Mouse (Mus musculus) B cell, adult 2 months (primary cell): ENCODE data around the gene Glcci1.

Experiments used
- DNase-seq, 2 experiments: peaks; one replicate each; pipeline ENCODE4 v3.0.0; 2022

The Glcci1 gene

GRCm38 (mm10) chr6:8509551-8509950 lies at the start of gene Glcci1:
Gene Glcci1 (plus strand): TSS chr6:8509600.
- peak; percentile 79 to 81 for DNase-seq

GRCm38 (mm10) chr6:8462447-8462846 lies 47.0 kb upstream of the Glcci1 start:
- no peak for DNase-seq

GRCm38 (mm10) chr6:8465388-8465787 lies 44.0 kb upstream of the Glcci1 start:
- no peak for DNase-seq

- no peak for DNase-seq
Observed at GRCm38 (mm10) chr6:8465985-8466384, 43.4 kb upstream of the Glcci1 start.

- no peak for DNase-seq
Observed at GRCm38 (mm10) chr6:8467667-8468337, 41.6 kb upstream of the Glcci1 start.

GRCm38 (mm10) chr6:8469918-8470317 lies 39.5 kb upstream of the Glcci1 start:
- DNase-seq = no peak

GRCm38 (mm10) chr6:8472125-8472524 lies 37.3 kb upstream of the Glcci1 start:
- no peak for DNase-seq

- DNase-seq = no peak
Observed at GRCm38 (mm10) chr6:8472915-8473314, 36.5 kb upstream of the Glcci1 start.

GRCm38 (mm10) chr6:8473498-8473897 lies 35.9 kb upstream of the Glcci1 start:
- DNase-seq = no peak

- DNase-seq = no peak
Observed at GRCm38 (mm10) chr6:8474316-8474715, 35.1 kb upstream of the Glcci1 start.

- no peak for DNase-seq
Observed at GRCm38 (mm10) chr6:8474820-8475219, 34.6 kb upstream of the Glcci1 start.

- DNase-seq = no peak
Observed at GRCm38 (mm10) chr6:8479176-8479575, 30.2 kb upstream of the Glcci1 start.

GRCm38 (mm10) chr6:8484437-8485275 lies 24.7 kb upstream of the Glcci1 start:
- DNase-seq = no peak

GRCm38 (mm10) chr6:8485414-8486175 lies 23.8 kb upstream of the Glcci1 start:
- peak; percentile 77 to 78 for DNase-seq

GRCm38 (mm10) chr6:8486391-8487043 lies 22.9 kb upstream of the Glcci1 start:
- DNase-seq = no peak

GRCm38 (mm10) chr6:8487044-8487853 lies 22.2 kb upstream of the Glcci1 start:
- DNase-seq = no peak

GRCm38 (mm10) chr6:8488249-8488648 lies 21.2 kb upstream of the Glcci1 start:
- DNase-seq = no peak

GRCm38 (mm10) chr6:8489266-8489665 lies 20.1 kb upstream of the Glcci1 start:
- no peak for DNase-seq

GRCm38 (mm10) chr6:8489938-8490585 lies 19.3 kb upstream of the Glcci1 start:
- DNase-seq = no peak

GRCm38 (mm10) chr6:8492248-8492647 lies 17.2 kb upstream of the Glcci1 start:
- DNase-seq = no peak

- peak in 1 of 2 experiments; percentile 22 for DNase-seq
Observed at GRCm38 (mm10) chr6:8495109-8495826, 14.1 kb upstream of the Glcci1 start.
